Mouse (Mus musculus) midbrain, embryonic 16.5 days (tissue): ENCODE results near the gene Cep78. TPM values are rescaled to one million over a fixed set of nuclear protein-coding genes. Genes with fewer than 3 reads are reported as not detected.

ENCODE experiments used
- polyA plus RNA-seq: library from polyadenylated mRNA; unstranded; fragments of >200 nt; fragmentation: Nextera tagmentation; extraction: Ambion mirVana; gene quantifications from 2 replicates; pipeline ENCODE4 v1.2.1, GENCODE M21; 2015

Cep78 gene
- polyA plus RNA-seq, 1 experiment from 2014 or later, result 29.9 TPM

Other genes with a start within 250 kb of the Cep78 start
- 77.2 and 82.2 TPM in 2 replicates for gene Psat1, start 37.7 kb downstream of the Cep78 start, polyA plus RNA-seq
- gene Gnaq, start 147.8 kb upstream of the Cep78 start, polyA plus RNA-seq, result 115 and 126 TPM in 2 replicates